Mouse (Mus musculus) midbrain, embryonic 15.5 days (tissue): ENCODE measurements around the gene Cd300lf. TPM values are rescaled to one million over a fixed set of nuclear protein-coding genes. Genes with fewer than 3 reads are reported as not detected.

Source experiments
- ATAC-seq: fragments of 200-750 bp; cut with Nextera tagmentation; replicated peaks from 2 replicates; pipeline ENCODE4 v1.8.0; 2017; ENCODE audit warnings: moderate TSS enrichment
- H3K27ac ChIP-seq: fragments of 300-500 bp; sonication (generic); 2 replicates; pipeline ENCODE4 v1.5.1; 2015; ENCODE audit warnings: mild to moderate bottlenecking, inconsistent platforms
- H3K27me3 ChIP-seq: fragments of 300-500 bp; sonication (generic); replicated peaks from 2 replicates; pipeline ENCODE4 v1.6.1; 2015; ENCODE audit warnings: inconsistent platforms
- H3K36me3 ChIP-seq: fragments of 300-500 bp; sonication (generic); replicated peaks from 2 replicates; pipeline ENCODE4 v1.6.1; 2015; ENCODE audit warnings: inconsistent platforms
- H3K4me1 ChIP-seq: fragments of 300-500 bp; sonication (generic); 2 replicates; pipeline ENCODE4 v1.6.1; 2015; ENCODE audit warnings: inconsistent platforms
- H3K4me2 ChIP-seq: fragments of 300-500 bp; sonication (generic); 2 replicates; pipeline ENCODE4 v1.6.1; 2015; ENCODE audit warnings: inconsistent platforms, mild to moderate bottlenecking, moderate library complexity
- H3K4me3 ChIP-seq: fragments of 300-500 bp; sonication (generic); 2 replicates; pipeline ENCODE4 v1.5.1; 2015; ENCODE audit warnings: mild to moderate bottlenecking, inconsistent platforms
- H3K9ac ChIP-seq: fragments of 300-500 bp; sonication (generic); 2 replicates; pipeline ENCODE4 v1.6.1; 2015; ENCODE audit warnings: mild to moderate bottlenecking, inconsistent platforms
- H3K9me3 ChIP-seq: fragments of 300-500 bp; sonication (generic); 2 replicates; pipeline ENCODE4 v1.6.1; 2016; ENCODE audit warnings: inconsistent platforms
- WGBS: fragments of 180-500 bp; shearing (Covaris S2); methylation state at CpG from one replicate; pipeline ENCODE4 v1.1.7; 2015; ENCODE audit warnings: mixed read lengths; 5-methylcytosine and 5-hydroxymethylcytosine counted together
- polyA plus RNA-seq: library from polyadenylated mRNA; unstranded; fragments of >200 nt; fragmentation: Nextera tagmentation; extraction: Ambion mirVana; gene quantifications from 2 replicates; pipeline ENCODE4 v1.2.1, GENCODE M21; 2015

Gene Cd300lf
- polyA plus RNA-seq, 1 experiment from 2014 or later = 0.27 TPM

DNA sequence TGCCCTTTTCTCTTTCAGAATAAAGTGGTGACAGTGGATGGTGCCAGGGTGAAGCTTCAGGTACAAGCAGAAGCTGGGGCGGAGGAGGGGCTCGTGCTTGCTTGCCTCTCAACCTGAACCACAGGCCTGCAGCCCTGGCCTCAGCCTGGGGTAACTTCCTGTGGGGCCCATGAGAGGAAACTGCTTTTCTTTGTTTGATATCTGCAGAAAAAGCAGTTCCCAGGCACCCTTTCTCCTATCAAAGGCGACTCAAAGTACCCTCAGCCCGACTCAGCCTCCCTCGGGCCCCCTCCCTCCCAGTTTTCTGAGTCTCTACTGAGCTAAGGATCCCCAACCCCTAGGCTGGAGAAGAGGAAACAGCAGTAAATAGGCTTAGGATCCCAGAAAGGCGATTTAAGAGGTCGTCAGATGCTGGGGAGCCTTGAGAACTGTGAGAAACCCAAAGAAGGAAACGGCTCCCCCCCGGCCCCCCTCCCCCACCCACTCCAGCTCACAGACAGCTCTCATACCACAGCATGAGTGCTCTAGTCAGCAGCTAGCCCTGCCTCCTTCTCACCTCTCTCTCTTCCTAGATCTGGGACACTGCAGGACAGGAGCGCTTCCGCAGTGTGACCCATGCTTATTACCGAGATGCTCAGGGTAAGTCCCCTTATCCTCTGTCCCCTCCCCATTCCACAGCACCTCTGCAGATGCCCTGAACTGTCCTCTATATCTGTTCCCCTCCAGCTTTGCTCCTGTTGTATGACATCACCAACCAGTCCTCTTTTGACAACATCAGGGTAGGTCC lies 24.3 kb upstream of the Cd300lf start:
- WGBS = 39% methylated on average over 12 of the region's 12 CpGs
- no peaks in the 10 kb centered on the region for H3K9me3 ChIP-seq
- no peak overlapping the region for H3K27ac ChIP-seq
- no peaks in the 10 kb centered on the region for H3K36me3 ChIP-seq
- no peak overlapping the region for H3K4me3 ChIP-seq
- H3K4me2 ChIP-seq = no peak overlapping the region
- H3K27me3 ChIP-seq = peaks cover 58% of the 10 kb centered on the region
- no peak overlapping the region for H3K9ac ChIP-seq
- peaks cover 17% of the 10 kb centered on the region for H3K4me1 ChIP-seq
- no peak for ATAC-seq

DNA sequence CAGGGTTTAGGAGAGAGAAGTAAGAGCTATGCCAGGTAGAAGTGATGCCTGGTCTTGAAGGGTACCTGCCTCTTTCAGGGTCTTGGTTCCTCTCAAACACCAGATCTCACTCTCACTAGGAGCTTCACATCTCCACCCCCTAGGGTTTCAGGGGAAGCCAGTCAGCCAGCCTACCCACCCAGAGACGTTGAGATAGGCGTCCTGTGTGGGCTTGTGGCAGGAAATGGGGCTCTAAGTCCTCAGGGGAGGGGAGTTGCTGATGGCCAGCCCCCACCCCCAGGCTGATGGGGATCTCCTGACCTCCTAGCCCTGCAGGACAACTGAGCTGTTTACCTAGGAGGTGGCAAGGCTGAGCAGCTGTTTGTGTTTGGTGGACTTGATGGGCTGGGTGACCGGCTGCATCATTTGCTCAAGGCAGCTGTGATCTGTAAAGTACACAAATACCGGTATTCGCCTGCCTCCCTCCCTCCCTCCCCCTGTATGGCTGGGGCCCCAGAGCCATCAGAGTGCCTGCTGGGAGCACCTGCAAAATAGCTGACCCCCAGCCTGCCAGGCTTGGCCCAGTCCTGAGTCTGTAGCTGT lies 21.4 kb upstream of the Cd300lf start:
- Histone ChIP-seq H3K9ac (no peak overlapping the region), H3K36me3 (no peaks in the 10 kb centered on the region), H3K27ac (no peak overlapping the region), H3K27me3 (peaks cover 39% of the 10 kb centered on the region), H3K9me3 (no peaks in the 10 kb centered on the region), H3K4me2 (no peak overlapping the region), H3K4me3 (no peak overlapping the region), H3K4me1 (peaks cover 24% of the 10 kb centered on the region)
- WGBS = 32% methylated on average over 5 of the region's 5 CpGs
- no peak for ATAC-seq

DNA sequence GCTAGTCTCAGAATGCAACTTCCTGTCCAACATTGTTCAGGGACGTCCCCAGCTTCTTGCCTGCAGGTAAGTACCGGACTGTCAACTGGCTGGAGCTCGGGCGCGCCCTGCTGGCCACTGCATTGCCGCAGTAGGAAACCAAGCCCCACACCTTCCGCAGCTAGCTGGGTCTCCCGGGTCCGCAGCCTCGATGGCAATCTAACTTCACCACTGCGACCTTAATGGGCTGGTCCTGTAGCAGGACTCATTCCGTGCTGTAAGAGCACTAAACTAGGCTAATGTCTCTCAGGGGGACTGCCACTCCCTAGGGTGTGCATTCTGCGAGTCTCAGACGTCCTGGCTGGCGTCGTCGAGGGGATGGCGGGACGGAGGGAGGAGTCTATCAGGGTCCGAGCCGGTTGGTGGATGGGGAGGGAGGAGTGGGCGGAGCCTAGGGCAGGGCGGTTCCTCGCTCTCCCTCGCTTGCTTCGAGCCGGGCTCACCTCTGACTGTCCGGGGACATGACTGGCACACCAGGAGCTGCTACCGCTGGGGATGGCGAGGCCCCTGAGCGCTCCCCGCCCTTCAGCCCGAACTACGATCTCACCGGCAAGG lies 20.0 kb upstream of the Cd300lf start:
- 1% methylated on average over 35 of the region's 35 CpGs for WGBS
- Histone ChIP-seq H3K9ac (0 out of 2 replicates have a peak overlapping the region, but pooled peaks have one; percentile 29), H3K9me3 (no peaks in the 10 kb centered on the region), H3K4me2 (peak overlapping the region; percentile 41), H3K27me3 (peaks cover 39% of the 10 kb centered on the region), H3K36me3 (no peaks in the 10 kb centered on the region), H3K4me3 (peak overlapping the region; percentile 29), H3K4me1 (peaks cover 24% of the 10 kb centered on the region), H3K27ac (no peak overlapping the region)
- ATAC-seq = peak; percentile 25; the same call in 1 of the 2 replicates

DNA sequence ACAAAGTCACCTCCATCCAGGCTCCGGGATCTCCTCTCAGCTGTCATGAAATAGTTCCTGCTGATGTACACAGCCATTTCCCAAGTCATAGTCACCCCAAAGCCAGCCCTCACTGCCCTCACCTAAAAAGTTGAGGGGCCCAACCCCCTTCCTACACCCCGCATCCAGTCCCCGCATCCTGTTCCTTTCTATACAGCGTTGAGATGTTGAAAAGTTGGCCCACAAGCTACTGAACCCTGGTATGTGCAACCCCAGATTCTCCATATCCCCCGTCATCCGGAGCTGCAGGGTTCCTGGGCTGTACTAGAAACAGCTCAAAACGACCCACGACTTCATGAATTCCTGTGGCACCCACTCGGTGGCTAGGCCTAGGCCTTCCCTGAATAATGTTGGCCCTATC lies 19.3 kb upstream of the Cd300lf start:
- WGBS = 85% methylated on average over 9 of the region's 9 CpGs

DNA sequence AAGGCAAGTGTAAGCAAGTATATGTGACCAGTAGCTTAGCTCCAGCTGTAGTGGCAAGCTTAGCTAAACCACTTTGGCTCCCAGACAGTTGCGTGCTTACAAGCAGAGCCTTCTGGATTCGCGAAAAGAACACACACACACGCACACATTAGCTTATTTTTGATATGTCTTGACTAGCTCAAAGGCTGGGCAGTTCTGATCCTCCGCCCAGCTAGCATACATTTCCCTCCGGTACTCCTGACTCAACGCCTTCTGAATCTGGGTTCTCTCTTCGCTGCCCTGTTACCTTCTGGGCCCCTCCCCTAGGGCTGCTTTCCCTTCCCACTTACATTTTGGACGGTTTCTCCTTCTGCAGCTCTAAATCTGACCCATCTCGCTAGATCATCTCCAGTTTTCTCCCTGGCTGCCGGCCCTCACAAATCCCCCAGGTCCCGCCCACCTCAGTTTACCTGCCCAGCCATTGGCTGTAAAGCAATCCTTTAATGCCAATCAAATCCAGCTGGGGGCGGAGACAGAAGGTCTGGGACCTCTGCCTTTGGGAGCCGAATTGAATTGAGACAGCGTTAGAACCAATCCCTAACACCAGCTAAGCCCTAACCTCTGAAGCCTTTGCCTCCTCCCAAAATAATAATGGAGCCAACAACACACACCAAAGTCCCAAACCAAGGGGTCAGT lies 18.1 kb upstream of the Cd300lf start:
- peak overlapping the region; percentile 39 for H3K9ac ChIP-seq
- peaks cover 38% of the 10 kb centered on the region for H3K27me3 ChIP-seq
- H3K4me1 ChIP-seq = peaks cover 22% of the 10 kb centered on the region
- ATAC-seq = peak; percentile 91
- H3K4me3 ChIP-seq = peak overlapping the region; percentile 41
- no peaks in the 10 kb centered on the region for H3K36me3 ChIP-seq
- H3K4me2 ChIP-seq = peak overlapping the region; percentile 57
- no peaks in the 10 kb centered on the region for H3K9me3 ChIP-seq
- 4% methylated on average over 15 of the region's 15 CpGs for WGBS
- H3K27ac ChIP-seq = peak overlapping the region; percentile 43; the same call in 1 of the 2 replicates

More for the DNA sequence above, 19.3 kb upstream of the Cd300lf start:
- Histone ChIP-seq H3K27ac (no peak overlapping the region), H3K4me3 (no peak overlapping the region), H3K4me2 (no peak overlapping the region), H3K4me1 (peaks cover 24% of the 10 kb centered on the region), H3K9ac (no peak overlapping the region), H3K9me3 (no peaks in the 10 kb centered on the region), H3K36me3 (no peaks in the 10 kb centered on the region), H3K27me3 (peaks cover 39% of the 10 kb centered on the region)
- ATAC-seq = no peak

DNA sequence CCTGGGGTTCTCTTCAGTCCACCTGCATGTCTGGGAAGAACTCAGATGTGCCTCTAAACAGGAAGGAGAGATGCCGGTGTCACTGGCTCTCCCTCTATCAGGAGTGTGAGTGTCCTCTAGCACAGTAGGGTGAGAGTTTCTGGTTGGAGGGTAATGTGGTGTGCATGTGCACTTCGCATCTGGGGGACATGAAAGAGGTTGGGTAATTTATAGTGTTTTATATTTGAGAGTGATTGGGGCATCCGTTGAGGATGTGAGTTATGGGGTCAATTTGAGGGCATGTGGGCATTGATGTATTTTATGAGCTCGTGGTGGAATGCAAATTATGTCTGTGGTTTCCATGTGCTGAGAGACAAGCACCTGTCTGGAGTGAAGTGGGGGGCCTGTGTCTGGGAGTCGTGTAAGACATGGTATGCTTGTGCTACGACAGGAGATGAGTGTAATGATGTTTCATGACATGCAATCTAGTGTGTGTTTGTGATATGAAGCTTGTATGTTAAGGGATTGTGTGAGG lies 17.0 kb upstream of the Cd300lf start:
- WGBS = 82% methylated on average over 6 of the region's 6 CpGs
- Histone ChIP-seq H3K9ac (no peak overlapping the region), H3K4me3 (no peak overlapping the region), H3K27ac (no peak overlapping the region), H3K36me3 (no peaks in the 10 kb centered on the region), H3K4me1 (peaks cover 22% of the 10 kb centered on the region), H3K27me3 (peaks cover 30% of the 10 kb centered on the region), H3K4me2 (no peak overlapping the region), H3K9me3 (no peaks in the 10 kb centered on the region)
- no peak for ATAC-seq

DNA sequence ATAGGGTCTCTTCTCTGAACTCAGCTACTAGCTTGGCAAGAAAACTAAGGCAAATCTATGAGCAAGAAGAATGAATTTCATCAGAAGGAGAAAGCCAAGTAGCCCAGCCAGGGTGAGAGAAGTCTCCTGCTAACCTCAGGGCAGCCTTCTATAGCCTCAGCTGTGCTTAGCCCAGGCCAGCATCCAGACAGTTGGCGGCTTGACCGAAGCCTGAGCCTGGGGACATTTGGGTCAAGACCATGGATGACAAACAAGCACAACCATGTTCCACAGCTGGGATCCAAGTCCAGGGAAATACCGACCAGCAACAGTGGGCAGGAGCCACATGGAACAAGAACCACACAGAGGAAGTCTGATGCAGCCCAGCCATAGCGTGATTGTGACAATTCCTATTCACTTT lies 14.0 kb upstream of the Cd300lf start:
- ATAC-seq = no peak
- 92% methylated on average over 4 of the region's 4 CpGs for WGBS
- H3K4me3 ChIP-seq = no peak overlapping the region
- no peak overlapping the region for H3K4me2 ChIP-seq
- no peak overlapping the region for H3K27ac ChIP-seq
- 0 out of 2 replicates have a peak, but pooled peaks cover under 1% of the 10 kb centered on the region for H3K27me3 ChIP-seq
- H3K4me1 ChIP-seq = peaks cover 14% of the 10 kb centered on the region
- no peak overlapping the region for H3K9ac ChIP-seq
- no peaks in the 10 kb centered on the region for H3K36me3 ChIP-seq
- H3K9me3 ChIP-seq = no peaks in the 10 kb centered on the region

DNA sequence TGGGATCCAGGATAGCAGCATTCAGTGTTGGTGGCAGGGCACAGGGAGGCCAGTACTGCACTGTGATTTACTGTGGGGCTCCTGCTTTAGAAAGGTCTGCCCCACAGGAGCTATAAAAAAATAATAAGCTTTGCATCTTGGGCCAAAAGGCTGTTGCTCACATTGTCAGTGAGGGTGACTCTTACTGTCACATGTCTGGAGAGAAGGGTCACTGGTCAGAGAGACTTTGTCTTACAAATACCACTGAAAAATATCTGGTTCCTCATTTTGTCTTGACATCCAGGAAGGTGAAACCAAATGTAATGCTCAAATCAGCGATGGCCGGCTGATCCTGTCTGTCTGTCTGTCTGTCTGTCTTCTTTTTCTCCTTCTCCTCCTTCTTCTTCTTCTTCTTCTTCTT lies 8.2 kb upstream of the Cd300lf start:
- no peak overlapping the region for H3K4me3 ChIP-seq
- H3K4me2 ChIP-seq = no peak overlapping the region
- 79% methylated on average over 2 of the region's 2 CpGs for WGBS
- H3K27ac ChIP-seq = no peak overlapping the region
- no peaks in the 10 kb centered on the region for H3K27me3 ChIP-seq
- H3K9ac ChIP-seq = no peak overlapping the region
- H3K36me3 ChIP-seq = no peaks in the 10 kb centered on the region
- H3K9me3 ChIP-seq = no peaks in the 10 kb centered on the region
- no peak for ATAC-seq
- no peaks in the 10 kb centered on the region for H3K4me1 ChIP-seq

DNA sequence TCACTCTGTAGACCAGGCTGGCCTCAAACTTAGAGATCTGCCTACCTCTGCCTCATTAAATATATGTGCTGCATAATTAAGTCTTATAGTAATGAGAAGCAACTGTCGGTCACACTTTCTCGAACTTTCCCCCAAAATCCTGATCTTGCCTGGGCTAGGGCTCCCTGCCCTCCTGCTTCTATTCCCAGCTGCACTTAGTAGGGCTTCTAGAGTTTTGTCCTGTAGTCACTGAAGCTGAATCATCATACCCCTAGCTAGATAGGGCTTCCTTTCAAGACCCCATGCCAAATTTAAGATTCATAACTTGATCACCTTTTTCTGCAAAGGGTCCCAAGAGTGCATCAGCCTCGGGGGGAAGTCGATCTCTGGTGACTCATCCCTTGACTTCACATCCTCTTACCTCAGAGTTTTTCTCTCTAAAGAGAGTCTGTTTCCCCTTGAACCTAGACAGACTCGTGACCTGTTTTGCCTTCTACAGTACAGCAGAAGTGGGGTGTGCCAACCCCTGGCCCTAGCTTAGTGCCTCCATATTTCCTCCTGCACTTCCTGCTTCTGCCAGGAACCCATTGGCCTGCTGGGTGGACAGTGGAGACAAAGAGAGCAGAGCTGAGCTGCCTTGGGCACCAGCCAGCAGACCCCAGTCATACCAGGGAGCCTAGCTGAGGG lies 4.9 kb upstream of the Cd300lf start:
- Histone ChIP-seq H3K27ac (no peak overlapping the region), H3K9me3 (no peaks in the 10 kb centered on the region), H3K4me3 (no peak overlapping the region), H3K9ac (no peak overlapping the region), H3K27me3 (no peaks in the 10 kb centered on the region), H3K4me2 (no peak overlapping the region), H3K4me1 (no peaks in the 10 kb centered on the region), H3K36me3 (no peaks in the 10 kb centered on the region)
- ATAC-seq = no peak
- WGBS = 91% methylated on average over 5 of the region's 5 CpGs

DNA sequence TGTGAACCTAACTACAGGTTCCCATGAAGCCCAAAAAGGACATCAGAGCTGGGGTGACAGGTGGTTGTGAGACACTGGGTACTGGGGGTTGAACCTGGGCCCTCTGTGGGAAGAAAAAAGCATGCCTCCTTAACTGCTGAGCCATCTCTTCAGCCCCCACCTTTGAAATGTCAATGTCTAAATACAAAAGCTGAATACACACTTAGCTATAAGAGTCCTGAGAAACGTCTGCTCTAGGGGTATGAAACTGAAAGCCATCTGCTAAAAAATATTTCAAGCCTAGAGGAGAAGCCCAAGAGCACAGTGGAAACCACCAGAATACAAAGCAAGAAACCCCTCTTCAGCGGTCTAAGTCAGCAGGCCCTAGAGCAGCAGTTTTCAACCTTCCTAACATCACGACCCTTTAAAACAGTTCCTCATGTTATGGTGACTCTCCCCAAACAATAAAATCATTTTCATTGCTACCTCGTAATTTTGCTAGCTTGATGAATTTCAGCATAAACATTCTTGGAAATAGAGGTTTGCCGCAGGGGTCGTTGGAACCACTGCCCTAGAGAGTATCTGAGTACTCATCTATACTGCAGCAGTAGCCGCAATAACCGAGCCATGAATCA lies 1.9 kb downstream of the Cd300lf start:
- H3K36me3 ChIP-seq = no peaks in the 10 kb centered on the region
- 88% methylated on average over 8 of the region's 8 CpGs for WGBS
- no peaks in the 10 kb centered on the region for H3K4me1 ChIP-seq
- H3K9ac ChIP-seq = no peak overlapping the region
- ATAC-seq = no peak
- H3K4me2 ChIP-seq = no peak overlapping the region
- no peaks in the 10 kb centered on the region for H3K9me3 ChIP-seq
- H3K27me3 ChIP-seq = no peaks in the 10 kb centered on the region
- H3K27ac ChIP-seq = no peak overlapping the region
- no peak overlapping the region for H3K4me3 ChIP-seq

DNA sequence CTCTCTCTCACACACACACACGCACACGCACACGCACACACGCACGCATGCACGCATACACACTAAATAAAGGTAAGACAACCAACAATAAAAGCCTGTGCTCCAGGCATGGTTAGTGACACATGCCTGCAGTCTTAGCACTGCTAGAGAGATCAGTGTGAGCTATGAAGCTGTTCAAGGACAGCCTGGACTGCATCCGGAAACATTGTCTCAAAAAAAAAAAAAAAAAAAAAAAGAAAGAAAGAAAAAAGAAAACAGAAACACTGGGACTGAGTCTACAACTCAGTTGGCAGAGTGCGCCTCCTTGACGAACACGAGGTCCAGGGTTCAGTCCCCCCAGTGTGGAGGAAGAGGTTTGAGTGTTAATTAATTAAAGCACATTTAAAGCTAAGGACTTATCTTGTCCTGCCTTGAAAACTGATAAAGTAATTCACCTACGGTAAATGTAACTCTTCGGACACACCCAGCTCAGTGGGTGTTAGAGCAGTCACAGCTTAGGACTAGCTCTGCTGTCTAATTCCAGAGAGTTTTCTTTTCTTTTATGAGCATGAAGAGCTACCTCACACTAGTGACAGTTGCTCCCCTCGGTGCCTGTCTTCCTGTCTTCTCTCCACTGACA lies 4.2 kb downstream of the Cd300lf start:
- ATAC-seq = no peak
- no peaks in the 10 kb centered on the region for H3K36me3 ChIP-seq
- no peaks in the 10 kb centered on the region for H3K9me3 ChIP-seq
- WGBS = 85% methylated on average over 13 of the region's 13 CpGs
- no peaks in the 10 kb centered on the region for H3K27me3 ChIP-seq
- H3K4me2 ChIP-seq = no peak overlapping the region
- H3K4me3 ChIP-seq = no peak overlapping the region
- no peak overlapping the region for H3K27ac ChIP-seq
- H3K9ac ChIP-seq = no peak overlapping the region
- no peaks in the 10 kb centered on the region for H3K4me1 ChIP-seq
